Comparison of ENCODE assay signal across 9 mouse cellular contexts in genomic region chr7:31105061-31105768, GRCm38 (mm10). TPM values are rescaled to one million over a fixed set of nuclear protein-coding genes. Genes with fewer than 3 reads are reported as not detected.
A peak's percentile ranks its signal among the peaks of the same experiment; 100 is the strongest.
DNase-seq lines count a peak whose midpoint lies in the region; TF ChIP-seq lines count a peak whose summit lies in the region.
"Had no signal": no experiment of that assay in that cellular context is flagged by ENCODE, and none has a peak within 500 bp of the region (broad histone marks: within the 10 kb centered on the region; RNA-seq: fewer than 3 reads in every experiment).

No protein-coding gene starts in this region.

- no peaks in the 10 kb centered on the region for H3K79me2 ChIP-seq in MEL (ENCODE audit: control insufficient read depth, insufficient read depth, low read length, poor library complexity)
- no peaks in the 10 kb centered on the region for H3K79me2 ChIP-seq in heart, adult 2 months (replicated peaks; ENCODE audit: control insufficient read depth, insufficient read depth, low read length)

- H3K27me3 ChIP-seq in MEL (ENCODE audit: control insufficient read depth in 1 of 2, insufficient read depth in 2 of 2, low read length in 2 of 2) = no peaks in the 10 kb centered on the region
- H3K27me3 ChIP-seq in heart, adult 2 months (ENCODE audit: control insufficient read depth, insufficient read depth, low read length) = no peaks in the 10 kb centered on the region; the same call in 1 of the 2 replicates
- no peaks in the 10 kb centered on the region for H3K27me3 ChIP-seq in splenic B cell, adult 2 months (ENCODE audit: control insufficient read depth, insufficient read depth, low read length, poor library complexity, severe bottlenecking)
- H3K27me3 ChIP-seq: liver, embryonic 13.5 days had no signal

- no peak overlapping the region for H3K9ac ChIP-seq in MEL (ENCODE audit: control insufficient read depth, low read depth, low read length, poor library complexity, severe bottlenecking)
- H3K9ac ChIP-seq in heart, adult 2 months (ENCODE audit: low read depth, low read length) = no peak overlapping the region
- H3K9ac ChIP-seq: liver, embryonic 13.5 days had no signal

- no peak for TF ChIP-seq EP300 in MEL (IDR thresholded peaks at IDR 0.05; ENCODE audit: low read depth in 1 of 2, low read length in 2 of 2)
- TF ChIP-seq EP300 in heart, adult 2 months (IDR thresholded peaks at IDR 0.05; ENCODE audit: insufficient read depth, low read depth, low read length) = no peak

- H3K36me3 ChIP-seq in MEL (ENCODE audit: control insufficient read depth in 1 of 2, insufficient read depth in 2 of 2, low read length in 2 of 2) = peaks cover 0 to 2% of the 10 kb centered on the region in 2 experiments; a peak in 1 of 4 replicates
- H3K36me3 ChIP-seq in heart, adult 2 months (ENCODE audit: control insufficient read depth, insufficient read depth, low read length) = no peaks in the 10 kb centered on the region
- no peaks in the 10 kb centered on the region for H3K36me3 ChIP-seq in splenic B cell, adult 2 months (ENCODE audit: control insufficient read depth, insufficient read depth, low read length, poor library complexity, severe bottlenecking)
- H3K36me3 ChIP-seq: liver, embryonic 13.5 days had no signal

- H3K9me3 ChIP-seq in MEL (replicated peaks; ENCODE audit: insufficient read depth, low read length) = no peaks in the 10 kb centered on the region
- H3K9me3 ChIP-seq: liver, embryonic 13.5 days had no signal

- TF ChIP-seq CTCF in MEL (IDR thresholded peaks at IDR 0.05 in 2 of 3, conservative IDR thresholded peaks at IDR 0.05 in 1 of 3; ENCODE audit: control insufficient read depth in 1 of 3, insufficient read depth in 1 of 3, low read depth in 2 of 3, low read length in 3 of 3, poor library complexity in 1 of 3, severe bottlenecking in 1 of 3) = peak; percentile 61 to 81 (median 66)
- TF ChIP-seq CTCF in bone marrow macrophage, adult 2 months (IDR thresholded peaks at IDR 0.05; ENCODE audit: low read depth, low read length) = peak; percentile 99
- peak; percentile 87 for TF ChIP-seq CTCF in heart, adult 2 months (IDR thresholded peaks at IDR 0.05)

- 30% methylated on average over 15 of the region's 15 CpGs for WGBS in heart, adult 2 months

- no peak overlapping the region for H3K4me3 ChIP-seq in MEL (ENCODE audit: control insufficient read depth in 1 of 2, insufficient read depth in 1 of 2, low read depth in 2 of 2, low read length in 2 of 2)
- peak overlapping the region; percentile 20; the same call in 1 of the 2 replicates for H3K4me3 ChIP-seq in bone marrow macrophage, adult 2 months (ENCODE audit: insufficient read depth, low read length)
- H3K4me3 ChIP-seq in heart, adult 2 months = no peak overlapping the region
- H3K4me3 ChIP-seq: liver, embryonic 13.5 days had no signal

- H3K27ac ChIP-seq in MEL (ENCODE audit: control insufficient read depth, low read depth, low read length) = no peak overlapping the region
- H3K27ac ChIP-seq in bone marrow macrophage, adult 2 months (ENCODE audit: insufficient read depth, low read depth, low read length) = no peak overlapping the region
- no peak overlapping the region; the same call in 1 of the 2 replicates for H3K27ac ChIP-seq in heart, adult 2 months
- H3K27ac ChIP-seq: liver, embryonic 13.5 days had no signal

- DNase-seq in left cerebral cortex, adult 18-20 months (ENCODE audit: low spot score in 2 of 2) = peak; percentile 60 to 78
- DNase-seq in left cerebral cortex, adult 11 months (ENCODE audit: low spot score) = no peak
- peak; percentile 31 for DNase-seq in MEL (ENCODE audit: low read depth, low spot score)
- DNase-seq in heart, adult 2 months = peak; percentile 69 to 81
- peak; percentile 54 for DNase-seq in left cerebral cortex, postnatal 4 days
- DNase-seq in splenic B cell, adult 2 months (ENCODE audit: low read depth, low spot score) = peak; percentile 29
- DNase-seq in T-cell, adult 2 months (ENCODE audit: low spot score) = no peak
- DNase-seq: liver, embryonic 13.5 days had no signal

- intact Hi-C loops in heart, adult 2 months (cut with DNase I) = loop anchor here (2.0 kb wide), 1 partner anchor 68 kb away; no protein-coding TSS in a partner anchor
- intact Hi-C loops in left cerebral cortex, postnatal 4 days (cut with DNase I) = no loop called here

- H3K4me1 ChIP-seq in MEL (ENCODE audit: control insufficient read depth in 1 of 2, insufficient read depth in 2 of 2, low read length in 2 of 2) = peaks cover 0 to 11% of the 10 kb centered on the region in 2 experiments; a peak in 1 of 4 replicates
- peaks cover 15% of the 10 kb centered on the region for H3K4me1 ChIP-seq in bone marrow macrophage, adult 2 months (ENCODE audit: control insufficient read depth, insufficient read depth, low read length)
- H3K4me1 ChIP-seq in heart, adult 2 months (ENCODE audit: control insufficient read depth, insufficient read depth, low read length) = peaks cover 3% of the 10 kb centered on the region

- peak; percentile 47 for TF ChIP-seq RAD21 in MEL (IDR thresholded peaks at IDR 0.05; ENCODE audit: low read depth, low read length)

- no peak for TF ChIP-seq POLR2A in MEL (IDR thresholded peaks at IDR 0.05; ENCODE audit: control insufficient read depth in 1 of 2, insufficient read depth in 1 of 2, low read depth in 1 of 2, low read length in 2 of 2, poor library complexity in 1 of 2)
- no peak for TF ChIP-seq POLR2A in bone marrow macrophage, adult 2 months (IDR thresholded peaks at IDR 0.05; ENCODE audit: borderline replicate concordance, low read depth, low read length)
- TF ChIP-seq POLR2A in heart, adult 2 months (IDR thresholded peaks at IDR 0.05; ENCODE audit: insufficient read depth, low read depth, low read length) = no peak

TF ChIP-seq in MEL, 35 proteins besides CTCF, POLR2A, EP300 and RAD21:
- TF ChIP-seq TAL1 (IDR thresholded peaks at IDR 0.05; ENCODE audit: low read length) = no peak
- peak; percentile 59 for TF ChIP-seq SMC3 (IDR thresholded peaks at IDR 0.05; ENCODE audit: low read depth, low read length)
- no peak for TF ChIP-seq MYC (IDR thresholded peaks at IDR 0.05; ENCODE audit: low read depth, low read length)
- no peak for TF ChIP-seq POLR2AphosphoS2 (IDR thresholded peaks at IDR 0.05; ENCODE audit: low read length)
- no peak for TF ChIP-seq ETS1 (IDR thresholded peaks at IDR 0.05; ENCODE audit: low read depth, low read length)
- TF ChIP-seq E2F4 (IDR thresholded peaks at IDR 0.05; ENCODE audit: borderline replicate concordance, low read depth, low read length) = no peak
- TF ChIP-seq NRF1 (IDR thresholded peaks at IDR 0.05; ENCODE audit: insufficient read depth, low read depth, low read length, poor library complexity, severe bottlenecking) = no peak

RNA-seq across cellular contexts. Expression of gene Hpn, which starts 9.9 kb away (rescaled TPM):
- 1 to 10 TPM; 4.6 to 4.8 TPM for total RNA-seq in left cerebral cortex, adult 18-20 months (2021)
- 0.69 and 1.6 TPM in 2 replicates for total RNA-seq in MEL (2012; rRNA removed)
- polyA plus RNA-seq in MEL (2012; ENCODE audit: insufficient read depth in 1 of 2, insufficient read length in 2 of 2, low read depth in 1 of 2, low replicate concordance in 2 of 2, missing spikeins in 1 of 2) = 1 to 10 TPM in 1 of 2 experiments, not detected in 1; 1.1 TPM
- 30.9 and 39.0 TPM in 2 replicates for polyA plus RNA-seq in bone marrow macrophage, adult 2 months (2012; ENCODE audit: insufficient read depth, insufficient read length, missing spikeins)
- 1 to 10 TPM; 1.7 to 2.6 TPM for total RNA-seq in heart, adult 2 months (2021)
- polyA plus RNA-seq in heart, adult 2 months (2012; rRNA removed) = 2.8 and 5.1 TPM in 2 replicates
- 1 to 10 TPM; 1.4 to 1.6 TPM for total RNA-seq in left cerebral cortex, postnatal 4 days (2021)

RNA-seq across cellular contexts. Expression of gene Scn1b, which starts 21.6 kb away (rescaled TPM):
- 100 to 1,000 TPM; 805 to 862 TPM for total RNA-seq in left cerebral cortex, adult 18-20 months (2021)
- not detected in 2 replicates for total RNA-seq in MEL (2012; rRNA removed)
- not detected for polyA plus RNA-seq in MEL (2012; ENCODE audit: insufficient read depth in 1 of 2, insufficient read length in 2 of 2, low read depth in 1 of 2, low replicate concordance in 2 of 2, missing spikeins in 1 of 2)
- polyA plus RNA-seq in bone marrow macrophage, adult 2 months (2012; ENCODE audit: insufficient read depth, insufficient read length, missing spikeins) = 30.7 and 33.7 TPM in 2 replicates
- total RNA-seq in heart, adult 2 months (2021) = 10 to 100 TPM; 31.8 to 32.5 TPM
- 39.7 and 41.9 TPM in 2 replicates for polyA plus RNA-seq in heart, adult 2 months (2012; rRNA removed)
- 10 to 100 TPM; 58.6 to 66.7 TPM for total RNA-seq in left cerebral cortex, postnatal 4 days (2021)

RNA-seq across cellular contexts. Expression of gene Fxyd3, which starts 28.7 kb away (rescaled TPM):
- total RNA-seq in left cerebral cortex, adult 18-20 months (2021) = 1 to 10 TPM in 1 of 2 experiments, not detected in 1; 1.2 TPM
- total RNA-seq in MEL (2012; rRNA removed) = not detected in 2 replicates
- polyA plus RNA-seq in MEL (2012; ENCODE audit: insufficient read depth in 1 of 2, insufficient read length in 2 of 2, low read depth in 1 of 2, low replicate concordance in 2 of 2, missing spikeins in 1 of 2) = not detected
- polyA plus RNA-seq in bone marrow macrophage, adult 2 months (2012; ENCODE audit: insufficient read depth, insufficient read length, missing spikeins) = 0.91 TPM in 1 of 2 replicates, not detected in the other
- 1 to 10 TPM; 1.6 to 2.5 TPM for total RNA-seq in heart, adult 2 months (2021)
- 4.9 and 5.5 TPM in 2 replicates for polyA plus RNA-seq in heart, adult 2 months (2012; rRNA removed)
- not detected for total RNA-seq in left cerebral cortex, postnatal 4 days (2021)

RNA-seq across cellular contexts. Expression of gene Lgi4, which starts 46.1 kb away (rescaled TPM):
- 10 to 100 TPM; 32.9 to 35.9 TPM for total RNA-seq in left cerebral cortex, adult 18-20 months (2021)
- not detected in 2 replicates for total RNA-seq in MEL (2012; rRNA removed)
- not detected for polyA plus RNA-seq in MEL (2012; ENCODE audit: insufficient read depth in 1 of 2, insufficient read length in 2 of 2, low read depth in 1 of 2, low replicate concordance in 2 of 2, missing spikeins in 1 of 2)
- 0.27 and 0.78 TPM in 2 replicates for polyA plus RNA-seq in bone marrow macrophage, adult 2 months (2012; ENCODE audit: insufficient read depth, insufficient read length, missing spikeins)
- total RNA-seq in heart, adult 2 months (2021) = 1 to 10 TPM; 3.8 to 3.9 TPM
- polyA plus RNA-seq in heart, adult 2 months (2012; rRNA removed) = 5.4 and 6.5 TPM in 2 replicates
- total RNA-seq in left cerebral cortex, postnatal 4 days (2021) = 1 to 10 TPM; 2.4 to 2.7 TPM

RNA-seq across cellular contexts. Expression of gene Fxyd1, which starts 48.2 kb away (rescaled TPM):
- 10 to 100 TPM; 74.1 to 90.2 TPM for total RNA-seq in left cerebral cortex, adult 18-20 months (2021)
- total RNA-seq in MEL (2012; rRNA removed) = not detected in 2 replicates
- polyA plus RNA-seq in MEL (2012; ENCODE audit: insufficient read depth in 1 of 2, insufficient read length in 2 of 2, low read depth in 1 of 2, low replicate concordance in 2 of 2, missing spikeins in 1 of 2) = under 1 TPM in 1 of 2 experiments, not detected in 1; 0.22 TPM
- polyA plus RNA-seq in bone marrow macrophage, adult 2 months (2012; ENCODE audit: insufficient read depth, insufficient read length, missing spikeins) = not detected in 2 replicates
- total RNA-seq in heart, adult 2 months (2021) = 100 to 1,000 TPM; 839 to 985 TPM
- polyA plus RNA-seq in heart, adult 2 months (2012; rRNA removed) = 1,788 and 1,851 TPM in 2 replicates
- total RNA-seq in left cerebral cortex, postnatal 4 days (2021) = 1 to 10 TPM; 8.4 to 8.7 TPM

Comparison
In these comparisons a context has a peak if more than half of its experiments do, and no peak if none do; other contexts are left out.
1. DNase-seq: peak in left cerebral cortex, adult 18-20 months (2 of 2), MEL (single experiment), heart, adult 2 months (2 of 2), left cerebral cortex, postnatal 4 days (single experiment) and splenic B cell, adult 2 months (single experiment); none in left cerebral cortex, adult 11 months (single experiment) and T-cell, adult 2 months (single experiment).
2. RNA of gene Scn1b, which starts 21.6 kb away (total RNA-seq): 805 to 862 TPM in left cerebral cortex, adult 18-20 months, 58.6 to 66.7 TPM in left cerebral cortex, postnatal 4 days and 31.8 to 32.5 TPM in heart, adult 2 months; not detected in MEL; every median in the first group is over 10 times any median in the second.
3. Peak in every context shown above with its lines, with median percentiles within 50 percentile points of each other: CTCF ChIP-seq.